Mouse (Mus musculus) heart, adult 2 months (tissue): ENCODE results near the gene Zfp58.

Experiments
- EP300 ChIP-seq: fragments of 200-500 bp; IDR thresholded peaks from 2 replicates; pipeline ENCODE4 v1.6.1; 2011; ENCODE audit warnings: low read depth, low read length, control low read depth; ENCODE audit not compliant: insufficient read depth
- POLR2A ChIP-seq: fragments of 200-500 bp; IDR thresholded peaks from 2 replicates; pipeline ENCODE4 v1.6.1; 2011; ENCODE audit warnings: mild to moderate bottlenecking, low read depth, low read length, control low read depth; ENCODE audit not compliant: insufficient read depth

DNA sequence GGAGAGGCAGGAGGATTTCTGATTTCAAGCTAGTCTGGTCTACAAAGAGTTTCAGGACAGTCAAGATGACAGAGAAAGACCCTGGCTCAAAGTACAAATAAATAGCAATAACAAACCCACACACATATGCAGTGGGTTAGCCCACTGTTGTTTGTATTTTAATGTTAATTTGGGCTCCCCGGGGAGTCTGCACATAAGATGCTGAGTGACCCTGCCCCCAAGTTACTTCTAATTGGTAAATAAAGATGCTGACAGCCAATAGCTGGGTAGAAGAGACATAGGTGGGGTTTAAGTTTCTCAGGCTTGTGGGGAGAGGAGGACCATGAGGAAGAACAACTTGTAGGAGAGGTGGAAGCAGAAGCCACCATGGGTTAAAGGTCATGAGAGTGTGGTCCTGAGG is 45.6 kb upstream of the Zfp58 start:
- TF ChIP-seq EP300 (no peak), POLR2A (no peak)
